Mouse (Mus musculus) gonadal fat pad, adult 2 months (tissue): ENCODE results near the gene Txnl4b. TPM values are rescaled to one million over a fixed set of nuclear protein-coding genes. Genes with fewer than 3 reads are reported as not detected.

Source experiments
- DNase-seq: peaks from one replicate; pipeline ENCODE4 v3.0.0-alpha.2; 2012; ENCODE audit warnings: low read depth
- polyA plus RNA-seq: library from polyadenylated mRNA; depleted of rRNA; stranded (reverse); fragments of >200 nt; gene quantifications from 2 replicates; pipeline ENCODE4 v1.2.3, GENCODE M21; 2012; rRNA removed

Txnl4b gene
- polyA plus RNA-seq, 1 experiment = 7.0 TPM

DNA sequence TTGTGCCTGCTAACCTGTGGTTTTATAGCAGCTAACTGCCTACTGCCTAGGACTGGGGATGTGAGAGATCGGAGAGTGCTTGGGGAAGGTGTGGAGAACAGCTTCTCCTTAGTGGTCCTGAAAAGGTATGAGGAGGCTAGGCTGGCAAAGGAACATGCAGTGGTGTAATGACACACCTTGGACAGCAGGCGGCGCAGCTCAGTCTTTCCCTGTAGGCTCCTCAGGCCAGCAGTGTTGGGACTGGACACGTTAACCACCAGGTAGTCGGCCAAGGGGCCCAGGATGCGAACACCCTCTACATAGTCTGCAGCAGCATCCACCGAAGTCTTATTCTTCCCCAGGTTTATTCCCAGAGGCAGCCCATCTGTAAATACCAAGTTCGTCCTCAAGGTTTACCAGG lies 30.2 kb downstream of the Txnl4b start:
- DNase-seq = no peak

DNA sequence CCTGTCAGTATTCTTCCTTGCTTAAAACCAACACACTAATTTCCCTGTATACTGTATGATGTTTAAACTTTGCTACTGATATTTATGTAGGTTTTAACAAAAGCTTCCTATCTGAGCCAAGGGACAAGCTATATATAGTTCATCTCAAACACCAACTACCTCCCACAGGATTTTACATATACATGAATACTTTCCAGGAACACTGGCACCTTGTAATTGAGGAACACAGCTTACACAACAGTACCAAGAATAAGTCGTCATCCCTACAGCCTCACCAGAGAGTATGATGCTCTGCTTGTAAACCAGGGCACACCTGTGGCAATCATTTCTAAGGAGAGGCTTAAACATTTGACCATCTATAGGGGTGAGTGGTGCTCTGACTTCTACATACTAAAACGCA lies 41.0 kb downstream of the Txnl4b start:
- DNase-seq = no peak

DNA sequence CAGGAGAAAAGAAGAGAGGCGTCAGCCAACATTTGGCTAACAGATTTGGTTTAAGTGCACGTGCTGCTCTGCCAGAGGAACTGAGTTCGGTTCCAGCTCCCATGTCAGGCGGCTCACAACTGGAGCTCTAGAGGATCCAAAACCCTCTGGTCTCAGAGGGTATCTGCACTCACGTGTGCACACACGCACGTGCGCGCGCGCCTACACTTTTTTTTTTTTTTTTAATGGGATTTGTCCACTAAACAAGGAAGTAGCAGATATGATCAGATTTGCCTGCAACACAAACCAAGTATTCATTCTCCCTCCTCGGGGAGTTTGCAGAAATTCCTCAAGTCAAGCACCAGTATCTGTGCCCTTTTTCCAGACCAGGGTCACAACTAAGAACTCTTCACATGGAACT lies 42.0 kb downstream of the Txnl4b start:
- no peak for DNase-seq

- peak; percentile 51 for DNase-seq
Measured at GRCm38 (mm10) chr8:109608271-109609152, 42.8 kb downstream of the Txnl4b start, which contains the start of gene Dhodh. Gene Dhodh, minus strand, starts transcription at chr8:109608673.

DNA sequence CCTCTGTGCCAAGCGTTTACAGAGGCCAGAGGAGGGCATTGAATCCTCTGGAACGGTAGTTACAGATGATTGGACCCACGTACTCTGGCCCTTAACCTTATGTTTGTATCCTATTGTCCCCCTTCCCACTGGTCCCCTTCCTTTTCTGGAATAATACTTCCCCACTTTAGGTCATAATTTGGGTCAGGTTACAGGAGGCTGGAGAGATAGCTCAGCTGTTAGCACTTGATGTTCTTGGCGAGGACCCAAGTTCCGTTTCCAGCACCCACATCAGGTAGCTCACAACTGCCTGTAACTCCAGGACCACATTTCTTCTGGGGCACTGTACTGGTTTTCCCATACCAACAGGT lies 43.4 kb downstream of the Txnl4b start:
- DNase-seq = no peak

DNA sequence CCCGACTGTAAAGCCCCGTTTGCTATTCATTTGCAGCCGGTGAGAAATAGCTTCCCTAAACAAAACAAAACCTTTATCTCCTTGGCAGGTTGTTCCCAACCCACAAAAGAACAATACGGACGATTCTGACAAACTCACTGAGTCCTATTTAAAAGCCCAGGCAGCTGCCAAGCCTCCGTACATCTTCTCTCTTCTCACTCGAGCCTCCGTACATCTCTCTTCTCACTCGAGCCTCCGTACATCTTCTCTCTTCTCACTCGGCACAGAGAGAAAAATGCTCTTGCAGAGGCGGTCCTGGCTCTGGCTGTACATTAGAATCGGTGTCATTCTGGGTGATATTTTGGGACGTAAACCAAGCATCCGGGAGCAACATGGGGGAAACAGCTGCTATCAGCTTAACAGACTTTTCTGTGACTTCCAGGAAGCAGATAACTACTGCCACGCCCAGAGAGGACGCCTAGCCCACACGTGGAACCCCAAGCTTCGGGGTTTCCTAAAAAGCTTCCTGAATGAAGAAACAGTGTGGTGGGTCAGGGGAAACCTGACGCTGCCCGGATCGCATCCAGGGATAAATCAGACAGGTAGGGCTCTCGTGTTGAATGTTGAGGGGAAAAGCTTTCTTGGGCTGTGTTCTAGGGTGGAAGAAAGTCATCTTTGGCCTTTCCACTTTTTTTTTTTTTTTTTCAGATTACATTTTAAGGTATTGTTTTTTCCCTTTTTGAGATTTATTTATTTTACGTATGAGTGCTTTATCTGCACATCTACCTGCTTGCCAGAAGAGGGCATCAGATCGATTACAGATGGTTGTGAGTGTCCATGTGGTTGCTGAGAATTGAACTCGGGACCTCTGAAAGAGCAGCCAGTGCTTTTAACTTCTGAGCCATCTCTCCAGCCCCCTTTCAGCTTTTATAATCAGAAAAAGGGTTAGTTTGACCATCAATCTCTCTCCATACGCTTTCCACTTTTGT lies 48.8 kb downstream of the Txnl4b start, which contains the start of gene Pkd1l3:
Pkd1l3 (plus strand) TSS at position 275 of the 968 bp plus-strand sequence.
- no peak for DNase-seq

GRCm38 (mm10) chr8:109615569-109615968 lies 49.9 kb downstream of the Txnl4b start:
- no peak for DNase-seq

Other genes starting within 250 kb of the Txnl4b start
- gene Pmfbp1, start 71.9 kb upstream of the Txnl4b start, polyA plus RNA-seq = 0.36 and 0.76 TPM in 2 replicates
- 14.0 and 16.7 TPM in 2 replicates for gene Dhx38, start within 50 bp of the Txnl4b start, polyA plus RNA-seq
- gene Hp, start 13.3 kb downstream of the Txnl4b start, polyA plus RNA-seq = 1,443 and 2,456 TPM in 2 replicates
- gene Dhodh, start 42.8 kb downstream of the Txnl4b start, polyA plus RNA-seq = 26.9 and 28.9 TPM in 2 replicates
- gene Pkd1l3, start 48.6 kb downstream of the Txnl4b start, polyA plus RNA-seq = 0.26 and 0.85 TPM in 2 replicates
- gene Ist1, start 127.4 kb downstream of the Txnl4b start, polyA plus RNA-seq = 53.2 and 58.4 TPM in 2 replicates
- 8.2 and 8.4 TPM in 2 replicates for gene Zfp821, start 139.7 kb downstream of the Txnl4b start, polyA plus RNA-seq
- gene Atxn1l, start 171.8 kb downstream of the Txnl4b start, polyA plus RNA-seq = 14.4 and 15.2 TPM in 2 replicates
- gene Ap1g1, start 212.7 kb downstream of the Txnl4b start, polyA plus RNA-seq = 44.1 and 44.8 TPM in 2 replicates